Mouse (Mus musculus) hindbrain, postnatal 0 days (tissue): ENCODE data around the gene Dexi. TPM values are rescaled to one million over a fixed set of nuclear protein-coding genes. Genes with fewer than 3 reads are reported as not detected.
A peak's percentile ranks its signal among the peaks of the same experiment; 100 is the strongest.

ENCODE experiments used
- ATAC-seq: fragments of 200-750 bp; cut with Nextera tagmentation; 2 replicates; pipeline ENCODE4 v1.8.0; 2017; ENCODE audit warnings: mild to moderate bottlenecking, moderate TSS enrichment, moderate library complexity
- DNase-seq: peaks from one replicate; pipeline ENCODE4 v3.0.0-alpha.2; 2015; ENCODE audit warnings: low spot score
- H3K27ac ChIP-seq: fragments of 300-500 bp; sonication (generic); 2 replicates; pipeline ENCODE4 v1.5.1; 2014; ENCODE audit warnings: mild to moderate bottlenecking
- H3K27me3 ChIP-seq: fragments of 300-500 bp; sonication (generic); 2 replicates; pipeline ENCODE4 v1.6.1; 2014; ENCODE audit warnings: low read length, mixed read lengths; ENCODE audit not compliant: insufficient read depth
- H3K36me3 ChIP-seq: fragments of 300-500 bp; sonication (generic); 2 replicates; pipeline ENCODE4 v1.6.1; 2014; ENCODE audit warnings: low read length, mixed read lengths; ENCODE audit not compliant: insufficient read depth
- H3K4me1 ChIP-seq: fragments of 300-500 bp; sonication (generic); 2 replicates; pipeline ENCODE4 v1.6.1; 2014; ENCODE audit warnings: antibody characterized with exemption, low read length, mixed read lengths; ENCODE audit not compliant: insufficient read depth
- H3K4me2 ChIP-seq: fragments of 300-500 bp; sonication (generic); 2 replicates; pipeline ENCODE4 v1.6.1; 2014; ENCODE audit warnings: low read depth, mild to moderate bottlenecking, low read length, moderate library complexity, mixed read lengths
- H3K4me3 ChIP-seq: fragments of 300-500 bp; sonication (generic); 2 replicates; pipeline ENCODE4 v1.5.1; 2014; ENCODE audit warnings: low read length
- H3K9ac ChIP-seq: fragments of 300-500 bp; sonication (generic); replicated peaks from 2 replicates; pipeline ENCODE4 v1.6.1; 2014; ENCODE audit warnings: mild to moderate bottlenecking, low read length, moderate library complexity, mixed read lengths
- H3K9me3 ChIP-seq: fragments of 300-500 bp; sonication (generic); 2 replicates; pipeline ENCODE4 v1.6.1; 2016; ENCODE audit warnings: low read length, mixed read lengths
- CTCF ChIP-seq: IDR thresholded peaks from 2 replicates; pipeline ENCODE4 v1.5.1; 2016; ENCODE audit warnings: antibody characterized with exemption, control low read depth, low read depth
- WGBS: fragments of 180-500 bp; shearing (Covaris S2); extraction: QIAGEN DNeasy Blood & Tissue Kit; methylation state at CpG from one replicate; pipeline ENCODE4 v1.1.7; 2014; 5-methylcytosine and 5-hydroxymethylcytosine counted together
- polyA plus RNA-seq: library from polyadenylated mRNA; unstranded; fragments of >200 nt; fragmentation: Nextera tagmentation; extraction: Ambion mirVana; gene quantifications from 2 replicates; pipeline ENCODE4 v1.2.1, GENCODE M21; 2015
- total RNA-seq: library from RNA; depleted of rRNA; stranded (reverse); fragments of >200 nt; gene quantifications from 2 replicates; pipeline ENCODE4 v1.2.3, GENCODE M21; 2014; rRNA removed

The Dexi gene
- total RNA-seq, result 36.2 and 50.7 TPM in 2 replicates
- polyA plus RNA-seq, result 21.6 and 22.8 TPM in 2 replicates

DNA sequence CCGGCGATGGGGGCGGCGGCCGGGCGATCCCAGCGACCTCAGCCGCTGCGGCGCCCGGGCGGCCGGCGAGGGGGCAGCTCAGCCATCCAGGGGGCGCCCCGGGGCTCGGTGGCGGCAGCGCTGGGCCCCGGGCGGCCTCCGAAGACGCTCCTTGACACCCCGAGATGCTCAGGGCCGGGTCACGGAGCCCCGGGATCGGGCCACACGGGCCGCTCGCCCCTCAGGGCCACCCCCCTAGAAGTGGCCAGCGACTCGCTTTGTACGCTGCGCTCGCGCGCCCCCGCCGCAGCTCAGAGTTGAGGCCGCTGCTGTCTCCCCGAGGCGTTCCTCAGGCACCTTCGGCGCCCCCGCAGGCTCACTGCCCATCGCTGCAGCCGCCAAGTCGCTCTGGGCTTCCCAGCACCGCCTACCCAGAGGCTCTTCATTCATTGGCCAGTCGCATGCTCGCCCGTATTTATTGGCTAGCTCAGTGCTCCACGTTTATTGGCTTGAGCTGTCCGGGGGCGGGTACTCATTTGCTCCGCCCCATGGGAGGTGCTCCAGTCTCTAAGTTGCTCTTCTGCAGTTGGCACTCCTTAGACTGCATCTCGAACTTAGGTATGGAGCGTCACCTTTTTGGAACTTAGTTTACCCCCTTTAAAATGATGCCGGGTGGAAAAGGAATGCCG, at the start of gene Dexi:
TSS of gene Dexi (minus strand) at position 357 of the 668 bp plus-strand sequence.
- peak within 1 kb of the TSS; percentile 91 for H3K9ac ChIP-seq
- H3K9me3 ChIP-seq, result no peaks in the 10 kb centered on the region
- whole genome bisulfite sequencing, result 0% methylated on average over 50 of the region's 61 CpGs
- no peak for TF ChIP-seq CTCF
- peaks cover 36% of the 10 kb centered on the region for H3K4me1 ChIP-seq
- peak within 1 kb of the TSS; percentile 92 for H3K4me3 ChIP-seq
- peak within 1 kb of the TSS; percentile 94 for H3K4me2 ChIP-seq
- peak; percentile 99 for DNase-seq
- H3K27ac ChIP-seq, result peak within 1 kb of the TSS; percentile 82
- peak; percentile 95 for ATAC-seq
- H3K27me3 ChIP-seq, result no peaks in the 10 kb centered on the region
- no peaks in the 10 kb centered on the region for H3K36me3 ChIP-seq

DNA sequence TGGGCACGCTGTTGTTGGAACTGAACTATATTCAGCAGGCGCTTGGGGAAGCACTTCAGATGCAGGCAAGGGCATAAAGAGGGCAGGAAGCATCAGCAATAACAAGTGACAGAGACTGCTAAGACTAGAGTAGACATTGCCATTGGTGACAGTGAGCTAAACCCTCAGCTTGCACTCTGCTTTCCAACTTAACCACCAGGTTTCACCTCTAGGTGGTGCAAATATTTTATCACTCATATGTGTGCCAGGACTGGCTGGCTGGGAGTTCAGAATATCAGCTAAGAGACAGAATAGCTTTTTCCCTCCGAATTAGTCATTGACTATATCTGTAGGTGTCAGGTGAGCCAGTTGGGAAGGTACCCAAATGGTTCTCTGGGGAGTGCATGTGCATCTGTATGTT, 43.7 kb upstream of the Dexi start:
- 0 out of 2 replicates have a peak, but pooled peaks have one; percentile 10 for ATAC-seq
- Histone ChIP-seq H3K9me3 (no peaks in the 10 kb centered on the region), H3K27ac (no peak overlapping the region), H3K4me1 (no peaks in the 10 kb centered on the region), H3K4me2 (no peak overlapping the region), H3K27me3 (no peaks in the 10 kb centered on the region), H3K36me3 (peaks cover 37% of the 10 kb centered on the region), H3K9ac (no peak overlapping the region), H3K4me3 (no peak overlapping the region)
- peak; percentile 61 for DNase-seq
- WGBS, result 86% methylated on average over 3 of the region's 3 CpGs
- TF ChIP-seq CTCF, result peak; percentile 56

DNA sequence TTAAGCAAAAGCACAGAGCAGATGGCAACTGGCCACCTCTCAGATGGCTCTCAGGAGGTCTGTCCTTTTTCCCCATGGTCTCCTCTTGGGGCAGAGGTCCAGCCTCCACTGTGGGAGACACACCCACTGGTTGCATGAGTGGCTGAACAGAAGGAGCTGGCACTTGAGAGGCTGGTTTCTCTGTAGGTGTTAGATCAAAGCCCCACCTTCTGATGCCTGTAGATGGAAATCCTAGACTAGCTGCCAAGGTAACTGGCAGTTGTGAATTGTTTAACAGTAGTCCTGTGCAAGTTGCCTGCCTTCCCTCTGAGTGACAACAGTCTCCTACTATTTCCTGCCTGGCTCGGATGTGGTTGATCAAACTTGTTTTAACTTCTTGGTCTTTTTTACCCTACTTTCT, 42.3 kb upstream of the Dexi start:
- TF ChIP-seq CTCF, result no peak
- H3K4me1 ChIP-seq, result no peaks in the 10 kb centered on the region
- H3K4me3 ChIP-seq, result no peak overlapping the region
- no peak overlapping the region for H3K4me2 ChIP-seq
- no peak overlapping the region for H3K27ac ChIP-seq
- ATAC-seq (no peak), DNase-seq (no peak)
- H3K27me3 ChIP-seq, result no peaks in the 10 kb centered on the region
- no peak overlapping the region for H3K9ac ChIP-seq
- 94% methylated on average over 1 of the region's 1 CpGs for WGBS
- peaks cover 50% of the 10 kb centered on the region for H3K36me3 ChIP-seq
- no peaks in the 10 kb centered on the region for H3K9me3 ChIP-seq

DNA sequence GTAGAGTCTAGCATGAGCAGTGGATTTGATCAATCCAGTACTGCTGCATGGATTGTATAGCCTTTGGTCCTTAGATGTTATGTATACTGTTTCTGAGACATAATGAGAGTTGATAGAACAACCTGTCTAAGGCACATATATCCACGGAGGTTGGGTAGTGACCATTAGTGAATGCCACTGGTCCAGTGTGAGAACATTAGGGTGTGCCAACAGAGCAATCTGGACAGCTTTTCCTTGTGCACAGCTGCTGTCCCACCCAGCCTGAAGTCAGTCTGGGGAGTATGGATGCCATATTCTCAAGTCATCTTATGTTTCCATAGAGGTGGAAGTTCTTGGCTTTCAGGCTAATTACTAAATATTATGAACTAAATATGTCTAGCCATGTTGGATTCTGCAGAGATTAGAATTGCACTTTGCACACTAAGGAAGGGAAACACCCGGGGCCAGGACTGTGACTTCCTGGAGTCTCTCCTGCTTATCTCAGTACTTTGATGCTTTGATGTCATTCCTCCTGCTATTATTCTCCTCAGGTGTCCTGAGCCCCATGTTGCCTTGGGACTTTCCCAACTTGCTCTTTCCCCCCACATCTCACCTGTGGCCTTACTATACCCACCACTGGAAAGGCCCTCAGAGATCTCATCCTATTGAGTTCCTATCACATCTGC, 38.5 kb upstream of the Dexi start:
- TF ChIP-seq CTCF, result no peak

DNA sequence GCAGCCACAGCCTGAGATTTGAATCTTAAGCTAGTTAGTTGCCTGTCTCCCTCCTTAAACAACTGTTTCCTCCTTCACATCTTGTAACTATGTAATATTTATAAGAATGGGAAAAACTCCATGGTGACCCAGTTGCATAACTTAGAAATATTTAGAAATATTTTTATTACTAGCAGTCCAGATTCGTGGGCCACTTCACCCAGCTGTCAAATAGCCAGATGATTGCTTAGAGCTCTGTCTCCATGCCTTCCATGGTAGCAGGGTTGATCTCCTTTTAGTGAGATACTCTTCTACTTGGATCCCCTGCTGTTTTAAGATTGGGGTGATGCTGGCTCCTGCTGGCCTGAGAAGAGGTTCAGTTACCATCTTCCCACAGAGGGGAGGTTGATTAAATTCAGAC, 35.5 kb upstream of the Dexi start:
- H3K9ac ChIP-seq, result no peak overlapping the region
- ATAC-seq (no peak), DNase-seq (no peak)
- H3K9me3 ChIP-seq, result no peaks in the 10 kb centered on the region
- no peak overlapping the region for H3K4me3 ChIP-seq
- no peak for TF ChIP-seq CTCF
- H3K4me2 ChIP-seq, result no peak overlapping the region
- no peak overlapping the region for H3K27ac ChIP-seq
- 80% methylated on average over 1 of the region's 1 CpGs for WGBS
- peaks cover 84% of the 10 kb centered on the region for H3K36me3 ChIP-seq
- no peaks in the 10 kb centered on the region for H3K4me1 ChIP-seq
- no peaks in the 10 kb centered on the region for H3K27me3 ChIP-seq

More for the DNA sequence above, 38.5 kb upstream of the Dexi start:
- no peak overlapping the region for H3K4me2 ChIP-seq
- no peaks in the 10 kb centered on the region for H3K27me3 ChIP-seq
- WGBS, result 92% methylated on average over 2 of the region's 2 CpGs
- no peak for ATAC-seq
- no peaks in the 10 kb centered on the region for H3K9me3 ChIP-seq
- DNase-seq, result no peak
- H3K27ac ChIP-seq, result no peak overlapping the region
- H3K4me3 ChIP-seq, result no peak overlapping the region
- no peak overlapping the region for H3K9ac ChIP-seq
- no peaks in the 10 kb centered on the region for H3K4me1 ChIP-seq
- peaks cover 66% of the 10 kb centered on the region for H3K36me3 ChIP-seq

DNA sequence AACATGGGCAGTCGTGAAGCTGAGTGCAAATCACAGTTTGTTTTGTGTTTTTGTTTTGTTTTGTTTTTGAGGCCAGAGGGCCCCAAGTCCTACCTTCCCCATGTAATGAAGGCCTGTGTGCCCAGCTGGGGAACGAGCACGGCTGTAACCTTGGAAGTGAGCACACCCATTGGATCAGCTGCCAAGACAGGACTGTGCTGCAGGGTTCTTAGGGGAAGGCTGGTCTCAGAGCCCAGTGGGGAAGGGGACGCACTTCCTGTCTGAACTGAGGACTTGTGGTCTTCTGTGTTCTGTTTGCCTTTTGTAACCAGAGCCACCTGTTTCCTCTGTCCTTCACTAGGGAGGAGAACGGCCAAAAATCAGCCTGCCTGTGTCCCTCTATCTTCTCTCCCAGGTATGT, 34.7 kb upstream of the Dexi start:
- ATAC-seq, result no peak
- H3K4me3 ChIP-seq, result no peak overlapping the region

DNA sequence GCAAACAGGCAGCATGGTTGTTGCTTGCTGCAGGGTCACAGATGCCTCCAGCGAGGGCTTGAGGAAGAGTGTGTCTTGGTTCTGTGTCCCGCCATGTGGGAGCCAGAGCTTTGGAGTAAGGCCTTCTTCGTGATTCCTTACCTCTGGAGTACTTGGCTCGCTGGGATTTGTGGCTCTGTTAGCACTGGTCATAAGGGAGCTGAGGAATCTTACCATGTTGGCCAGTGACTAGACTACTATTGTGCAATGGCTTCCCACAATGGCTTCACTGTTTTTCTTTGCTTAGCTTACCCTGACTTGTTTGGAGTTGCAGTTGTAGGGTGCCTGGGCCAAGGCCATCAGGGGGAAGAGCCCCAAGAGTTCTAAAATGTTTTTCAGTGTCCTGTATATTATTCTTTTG, 33.1 kb upstream of the Dexi start:
- Histone ChIP-seq H3K4me3 (no peak overlapping the region), H3K36me3 (peaks cover 70% of the 10 kb centered on the region), H3K4me2 (no peak overlapping the region), H3K27me3 (no peaks in the 10 kb centered on the region), H3K4me1 (no peaks in the 10 kb centered on the region), H3K27ac (no peak overlapping the region), H3K9me3 (no peaks in the 10 kb centered on the region), H3K9ac (no peak overlapping the region)
- DNase-seq (no peak), ATAC-seq (no peak)
- TF ChIP-seq CTCF, result no peak
- 91% methylated on average over 4 of the region's 4 CpGs for WGBS

More for the DNA sequence above, 34.7 kb upstream of the Dexi start:
- DNase-seq, result no peak
- Histone ChIP-seq H3K27ac (no peak overlapping the region), H3K4me1 (no peaks in the 10 kb centered on the region), H3K9ac (no peak overlapping the region), H3K27me3 (no peaks in the 10 kb centered on the region), H3K9me3 (no peaks in the 10 kb centered on the region), H3K36me3 (peaks cover 80% of the 10 kb centered on the region), H3K4me2 (no peak overlapping the region)
- no peak for TF ChIP-seq CTCF
- 72% methylated on average over 5 of the region's 5 CpGs for WGBS
